Mouse (Mus musculus): ENCODE data around the gene Acsl1. TPM values are rescaled to one million over a fixed set of nuclear protein-coding genes. Genes with fewer than 3 reads are reported as not detected.

Acsl1 gene
- polyA plus RNA-seq, 1 experiment from 2014 or later: 24.8 TPM

- Histone ChIP-seq H3K9ac (ENCODE audit: low read length) (no peak overlapping the region), H3K36me3 (ENCODE audit: control insufficient read depth, insufficient read depth, low read length) (0 out of 2 replicates have a peak, but pooled peaks cover 7% of the 10 kb centered on the region), H3K9me3 (ENCODE audit: control insufficient read depth, low read length) (no peaks in the 10 kb centered on the region), H3K4me3 (ENCODE audit: low read depth, low read length) (no peak overlapping the region), H3K4me1 (replicated peaks; ENCODE audit: control insufficient read depth, insufficient read depth, low read length) (no peaks in the 10 kb centered on the region), H3K27me3 (replicated peaks; ENCODE audit: control insufficient read depth, insufficient read depth, low read length) (no peaks in the 10 kb centered on the region), H3K4me2 (ENCODE audit: low read length) (no peak overlapping the region), H3K27ac (ENCODE audit: low read depth) (no peak overlapping the region)
- ATAC-seq (replicated peaks; ENCODE audit: low FRiP score, low TSS enrichment, low read depth) (no peak), DNase-seq (ENCODE audit: low spot score) (no peak)
- WGBS: 75% methylated on average over 4 of the region's 4 CpGs
These were observed 58.7 kb downstream of the Acsl1 start for GRCm38 (mm10) chr8:46529508-46529907.

- 46% methylated on average over 4 of the region's 4 CpGs for WGBS
- H3K27ac ChIP-seq (ENCODE audit: low read depth): no peak overlapping the region
- no peak overlapping the region for H3K9ac ChIP-seq (ENCODE audit: low read length)
- ATAC-seq (replicated peaks; ENCODE audit: low FRiP score, low TSS enrichment, low read depth) (no peak), DNase-seq (ENCODE audit: low spot score) (no peak)
- no peaks in the 10 kb centered on the region for H3K4me1 ChIP-seq (replicated peaks; ENCODE audit: control insufficient read depth, insufficient read depth, low read length)
- 0 out of 2 replicates have a peak, but pooled peaks cover 14% of the 10 kb centered on the region for H3K36me3 ChIP-seq (ENCODE audit: control insufficient read depth, insufficient read depth, low read length)
- no peaks in the 10 kb centered on the region for H3K27me3 ChIP-seq (replicated peaks; ENCODE audit: control insufficient read depth, insufficient read depth, low read length)
- no peak overlapping the region for H3K4me2 ChIP-seq (ENCODE audit: low read length)
- H3K9me3 ChIP-seq (ENCODE audit: control insufficient read depth, low read length): no peaks in the 10 kb centered on the region
- H3K4me3 ChIP-seq (ENCODE audit: low read depth, low read length): no peak overlapping the region
These were observed 59.7 kb downstream of the Acsl1 start for GRCm38 (mm10) chr8:46530541-46530940.

- Histone ChIP-seq H3K4me3 (ENCODE audit: low read depth, low read length) (no peak overlapping the region), H3K4me2 (ENCODE audit: low read length) (no peak overlapping the region), H3K27me3 (replicated peaks; ENCODE audit: control insufficient read depth, insufficient read depth, low read length) (no peaks in the 10 kb centered on the region), H3K9me3 (ENCODE audit: control insufficient read depth, low read length) (no peaks in the 10 kb centered on the region), H3K9ac (ENCODE audit: low read length) (no peak overlapping the region), H3K4me1 (replicated peaks; ENCODE audit: control insufficient read depth, insufficient read depth, low read length) (no peaks in the 10 kb centered on the region), H3K27ac (ENCODE audit: low read depth) (no peak overlapping the region), H3K36me3 (ENCODE audit: control insufficient read depth, insufficient read depth, low read length) (0 out of 2 replicates have a peak, but pooled peaks cover 11% of the 10 kb centered on the region)
- ATAC-seq (replicated peaks; ENCODE audit: low FRiP score, low TSS enrichment, low read depth): no peak
- no peak for DNase-seq (ENCODE audit: low spot score)
- 90% methylated on average over 7 of the region's 7 CpGs for WGBS
These were observed 63.1 kb downstream of the Acsl1 start for GRCm38 (mm10) chr8:46533926-46534325.

GRCm38 (mm10) chr8:46539701-46540100 lies 68.9 kb downstream of the Acsl1 start:
- Histone ChIP-seq H3K4me3 (ENCODE audit: low read depth, low read length) (no peak overlapping the region), H3K9me3 (ENCODE audit: control insufficient read depth, low read length) (no peaks in the 10 kb centered on the region), H3K4me1 (replicated peaks; ENCODE audit: control insufficient read depth, insufficient read depth, low read length) (no peaks in the 10 kb centered on the region), H3K36me3 (ENCODE audit: control insufficient read depth, insufficient read depth, low read length) (0 out of 2 replicates have a peak, but pooled peaks cover 6% of the 10 kb centered on the region), H3K9ac (ENCODE audit: low read length) (no peak overlapping the region), H3K27me3 (replicated peaks; ENCODE audit: control insufficient read depth, insufficient read depth, low read length) (no peaks in the 10 kb centered on the region), H3K4me2 (ENCODE audit: low read length) (no peak overlapping the region), H3K27ac (ENCODE audit: low read depth) (no peak overlapping the region)
- DNase-seq (ENCODE audit: low spot score) (no peak), ATAC-seq (replicated peaks; ENCODE audit: low FRiP score, low TSS enrichment, low read depth) (no peak)
- WGBS: 59% methylated on average over 5 of the region's 5 CpGs

- no peak overlapping the region for H3K9ac ChIP-seq (ENCODE audit: low read length)
- DNase-seq (ENCODE audit: low spot score) (no peak), ATAC-seq (replicated peaks; ENCODE audit: low FRiP score, low TSS enrichment, low read depth) (no peak)
- H3K27ac ChIP-seq (ENCODE audit: low read depth): no peak overlapping the region
- no peaks in the 10 kb centered on the region for H3K36me3 ChIP-seq (ENCODE audit: control insufficient read depth, insufficient read depth, low read length)
- H3K4me2 ChIP-seq (ENCODE audit: low read length): no peak overlapping the region
- 77% methylated on average over 7 of the region's 7 CpGs for WGBS
- no peaks in the 10 kb centered on the region for H3K4me1 ChIP-seq (replicated peaks; ENCODE audit: control insufficient read depth, insufficient read depth, low read length)
- H3K9me3 ChIP-seq (ENCODE audit: control insufficient read depth, low read length): no peaks in the 10 kb centered on the region
- no peaks in the 10 kb centered on the region for H3K27me3 ChIP-seq (replicated peaks; ENCODE audit: control insufficient read depth, insufficient read depth, low read length)
- H3K4me3 ChIP-seq (ENCODE audit: low read depth, low read length): no peak overlapping the region
These were observed 72.4 kb downstream of the Acsl1 start for GRCm38 (mm10) chr8:46543191-46543590.

- H3K27ac ChIP-seq (ENCODE audit: low read depth): no peak overlapping the region
- 71% methylated on average over 6 of the region's 6 CpGs for WGBS
These were observed 72.8 kb downstream of the Acsl1 start for GRCm38 (mm10) chr8:46543662-46544061.

GRCm38 (mm10) chr8:46545854-46546253 lies 75.0 kb downstream of the Acsl1 start:
- WGBS: 95% methylated on average over 5 of the region's 5 CpGs
- no peak for ATAC-seq (replicated peaks; ENCODE audit: low FRiP score, low TSS enrichment, low read depth)
- no peak overlapping the region for H3K4me3 ChIP-seq (ENCODE audit: low read depth, low read length)
- H3K9me3 ChIP-seq (ENCODE audit: control insufficient read depth, low read length): no peaks in the 10 kb centered on the region
- H3K4me1 ChIP-seq (replicated peaks; ENCODE audit: control insufficient read depth, insufficient read depth, low read length): peaks cover 1% of the 10 kb centered on the region; the same call in 1 of the 2 replicates
- H3K4me2 ChIP-seq (ENCODE audit: low read length): no peak overlapping the region
- H3K36me3 ChIP-seq (ENCODE audit: control insufficient read depth, insufficient read depth, low read length): no peaks in the 10 kb centered on the region
- no peaks in the 10 kb centered on the region for H3K27me3 ChIP-seq (replicated peaks; ENCODE audit: control insufficient read depth, insufficient read depth, low read length)
- H3K27ac ChIP-seq (ENCODE audit: low read depth): no peak overlapping the region
- no peak overlapping the region for H3K9ac ChIP-seq (ENCODE audit: low read length)
- DNase-seq (ENCODE audit: low spot score): no peak

More at GRCm38 (mm10) chr8:46543662-46544061, 72.8 kb downstream of the Acsl1 start:
- DNase-seq (ENCODE audit: low spot score) (no peak), ATAC-seq (replicated peaks; ENCODE audit: low FRiP score, low TSS enrichment, low read depth) (no peak)
- Histone ChIP-seq H3K4me3 (ENCODE audit: low read depth, low read length) (no peak overlapping the region), H3K36me3 (ENCODE audit: control insufficient read depth, insufficient read depth, low read length) (no peaks in the 10 kb centered on the region), H3K9ac (ENCODE audit: low read length) (no peak overlapping the region), H3K4me2 (ENCODE audit: low read length) (no peak overlapping the region), H3K4me1 (replicated peaks; ENCODE audit: control insufficient read depth, insufficient read depth, low read length) (no peaks in the 10 kb centered on the region), H3K27me3 (replicated peaks; ENCODE audit: control insufficient read depth, insufficient read depth, low read length) (no peaks in the 10 kb centered on the region), H3K9me3 (ENCODE audit: control insufficient read depth, low read length) (no peaks in the 10 kb centered on the region)

GRCm38 (mm10) chr8:46546431-46547176 lies 75.8 kb downstream of the Acsl1 start:
- peaks cover 5% of the 10 kb centered on the region; the same call in 1 of the 2 replicates for H3K4me1 ChIP-seq (replicated peaks; ENCODE audit: control insufficient read depth, insufficient read depth, low read length)
- no peaks in the 10 kb centered on the region for H3K9me3 ChIP-seq (ENCODE audit: control insufficient read depth, low read length)
- no peak overlapping the region for H3K4me2 ChIP-seq (ENCODE audit: low read length)
- no peaks in the 10 kb centered on the region for H3K27me3 ChIP-seq (replicated peaks; ENCODE audit: control insufficient read depth, insufficient read depth, low read length)
- no peaks in the 10 kb centered on the region for H3K36me3 ChIP-seq (ENCODE audit: control insufficient read depth, insufficient read depth, low read length)
- ATAC-seq (replicated peaks; ENCODE audit: low FRiP score, low TSS enrichment, low read depth) (no peak), DNase-seq (ENCODE audit: low spot score) (no peak)
- no peak overlapping the region for H3K9ac ChIP-seq (ENCODE audit: low read length)
- WGBS: 74% methylated on average over 11 of the region's 11 CpGs
- H3K27ac ChIP-seq (ENCODE audit: low read depth): no peak overlapping the region
- H3K4me3 ChIP-seq (ENCODE audit: low read depth, low read length): no peak overlapping the region

GRCm38 (mm10) chr8:46547245-46547644 lies 76.4 kb downstream of the Acsl1 start:
- ATAC-seq (replicated peaks; ENCODE audit: low FRiP score, low TSS enrichment, low read depth): no peak
- 43% methylated on average over 4 of the region's 4 CpGs for WGBS
- Histone ChIP-seq H3K4me3 (ENCODE audit: low read depth, low read length) (no peak overlapping the region), H3K27ac (ENCODE audit: low read depth) (no peak overlapping the region), H3K9me3 (ENCODE audit: control insufficient read depth, low read length) (no peaks in the 10 kb centered on the region), H3K36me3 (ENCODE audit: control insufficient read depth, insufficient read depth, low read length) (no peaks in the 10 kb centered on the region), H3K4me1 (replicated peaks; ENCODE audit: control insufficient read depth, insufficient read depth, low read length) (peaks cover 5% of the 10 kb centered on the region; the same call in 1 of the 2 replicates), H3K27me3 (replicated peaks; ENCODE audit: control insufficient read depth, insufficient read depth, low read length) (no peaks in the 10 kb centered on the region), H3K4me2 (ENCODE audit: low read length) (no peak overlapping the region), H3K9ac (ENCODE audit: low read length) (no peak overlapping the region)
- DNase-seq (ENCODE audit: low spot score): no peak
